Mouse (Mus musculus) forebrain, embryonic 12.5 days (tissue): ENCODE measurements around the gene Cav3. TPM values are rescaled to one million over a fixed set of nuclear protein-coding genes. Genes with fewer than 3 reads are reported as not detected.

Source experiments
- ATAC-seq: fragments of 200-750 bp; cut with Nextera tagmentation; 2 replicates; pipeline ENCODE4 v1.8.0; 2017; ENCODE audit warnings: moderate TSS enrichment; ENCODE audit not compliant: low FRiP score
- H3K27ac ChIP-seq: fragments of 300-500 bp; sonication (generic); 2 replicates; pipeline ENCODE4 v1.5.1; 2016; ENCODE audit warnings: mild to moderate bottlenecking
- H3K27me3 ChIP-seq: fragments of 300-500 bp; sonication (generic); 2 replicates; pipeline ENCODE4 v1.6.1; 2016; ENCODE audit warnings: mild to moderate bottlenecking
- H3K36me3 ChIP-seq: fragments of 300-500 bp; sonication (generic); replicated peaks from 2 replicates; pipeline ENCODE4 v1.6.1; 2016; ENCODE audit warnings: mild to moderate bottlenecking
- H3K4me1 ChIP-seq: fragments of 300-500 bp; sonication (generic); 2 replicates; pipeline ENCODE4 v1.6.1; 2016
- H3K4me2 ChIP-seq: fragments of 300-500 bp; sonication (generic); 2 replicates; pipeline ENCODE4 v1.6.1; 2016; ENCODE audit warnings: mild to moderate bottlenecking, moderate library complexity
- H3K4me3 ChIP-seq: fragments of 300-500 bp; sonication (generic); replicated peaks from 2 replicates; pipeline ENCODE4 v1.5.1; 2016; ENCODE audit warnings: mild to moderate bottlenecking
- H3K9ac ChIP-seq: fragments of 300-500 bp; sonication (generic); 2 replicates; pipeline ENCODE4 v1.6.1; 2016; ENCODE audit warnings: mild to moderate bottlenecking
- H3K9me3 ChIP-seq: fragments of 300-500 bp; sonication (generic); 2 replicates; pipeline ENCODE4 v1.6.1; 2016
- WGBS: fragments of 180-500 bp; shearing (Covaris S2); methylation state at CpG from one replicate; pipeline ENCODE4 v1.1.7; 2016; 5-methylcytosine and 5-hydroxymethylcytosine counted together
- polyA plus RNA-seq: library from polyadenylated mRNA; unstranded; fragments of >200 nt; fragmentation: Nextera tagmentation; extraction: Ambion mirVana; gene quantifications from 2 replicates; pipeline ENCODE4 v1.2.1, GENCODE M21; 2016

The Cav3 gene
- polyA plus RNA-seq, 1 experiment from 2014 or later = 0.22 TPM

- Histone ChIP-seq H3K27ac (no peak overlapping the region), H3K4me1 (peaks cover 7% of the 10 kb centered on the region), H3K36me3 (no peaks in the 10 kb centered on the region), H3K9ac (no peak overlapping the region), H3K4me3 (no peak overlapping the region), H3K27me3 (peaks cover 45% of the 10 kb centered on the region), H3K9me3 (no peaks in the 10 kb centered on the region), H3K4me2 (no peak overlapping the region)
- 6% methylated on average over 4 of the region's 4 CpGs for WGBS
- 0 out of 2 replicates have a peak, but pooled peaks have one; percentile 12 for ATAC-seq
These were observed 25.0 kb downstream of the Cav3 start for GRCm38 (mm10) chr6:112484316-112484715.

- Histone ChIP-seq H3K4me2 (no peak overlapping the region), H3K4me3 (no peak overlapping the region), H3K9ac (no peak overlapping the region), H3K27me3 (peaks cover 69% of the 10 kb centered on the region), H3K4me1 (peaks cover 22% of the 10 kb centered on the region), H3K27ac (no peak overlapping the region), H3K9me3 (no peaks in the 10 kb centered on the region), H3K36me3 (no peaks in the 10 kb centered on the region)
- ATAC-seq = no peak
- 78% methylated on average over 5 of the region's 5 CpGs for WGBS
These were observed 28.7 kb downstream of the Cav3 start for GRCm38 (mm10) chr6:112487993-112488392.

GRCm38 (mm10) chr6:112488821-112489180 is 29.5 kb downstream of the Cav3 start:
- H3K4me1 ChIP-seq = peaks cover 22% of the 10 kb centered on the region
- peak overlapping the region; percentile 41 for H3K4me3 ChIP-seq
- no peaks in the 10 kb centered on the region for H3K9me3 ChIP-seq
- ATAC-seq = no peak
- H3K27ac ChIP-seq = no peak overlapping the region
- H3K9ac ChIP-seq = peak overlapping the region; percentile 25; the same call in 1 of the 2 replicates
- WGBS = 34% methylated on average over 24 of the region's 24 CpGs
- no peaks in the 10 kb centered on the region for H3K36me3 ChIP-seq
- peak overlapping the region; percentile 69 for H3K4me2 ChIP-seq
- peaks cover 67% of the 10 kb centered on the region for H3K27me3 ChIP-seq

GRCm38 (mm10) chr6:112489181-112489909 is 30.0 kb downstream of the Cav3 start:
- H3K27me3 ChIP-seq = peaks cover 67% of the 10 kb centered on the region
- 4% methylated on average over 72 of the region's 72 CpGs for WGBS

GRCm38 (mm10) chr6:112489910-112490559 is 30.7 kb downstream of the Cav3 start, which contains the start of gene Oxtr:
TSS of gene Oxtr (minus strand) at chr6:112489943.
- WGBS = 8% methylated on average over 24 of the region's 24 CpGs
- Histone ChIP-seq H3K9me3 (no peaks in the 10 kb centered on the region), H3K4me3 (peak within 1 kb of the TSS; percentile 41), H3K9ac (peak within 1 kb of the TSS; percentile 56), H3K27ac (no peak within 1 kb of the TSS), H3K36me3 (no peaks in the 10 kb centered on the region), H3K4me1 (peaks cover 22% of the 10 kb centered on the region), H3K27me3 (peaks cover 67% of the 10 kb centered on the region), H3K4me2 (peak within 1 kb of the TSS; percentile 69)
- peak; percentile 6; the same call in 1 of the 2 replicates for ATAC-seq

More at GRCm38 (mm10) chr6:112489181-112489909, 30.0 kb downstream of the Cav3 start:
- Histone ChIP-seq H3K4me3 (peak overlapping the region; percentile 41), H3K27ac (no peak overlapping the region), H3K9me3 (no peaks in the 10 kb centered on the region), H3K36me3 (no peaks in the 10 kb centered on the region), H3K9ac (peak overlapping the region; percentile 25; the same call in 1 of the 2 replicates), H3K4me2 (peak overlapping the region; percentile 69), H3K4me1 (peaks cover 22% of the 10 kb centered on the region)
- ATAC-seq = peak; percentile 54

GRCm38 (mm10) chr6:112490625-112491242 is 31.4 kb downstream of the Cav3 start:
- Histone ChIP-seq H3K4me3 (peak overlapping the region; percentile 41), H3K27me3 (peaks cover 67% of the 10 kb centered on the region), H3K9ac (peak overlapping the region; percentile 56), H3K4me1 (peaks cover 22% of the 10 kb centered on the region), H3K9me3 (no peaks in the 10 kb centered on the region), H3K27ac (no peak overlapping the region), H3K4me2 (peak overlapping the region; percentile 69), H3K36me3 (no peaks in the 10 kb centered on the region)
- ATAC-seq = peak; percentile 65
- WGBS = under 1% methylated on average over 35 of the region's 35 CpGs

- Histone ChIP-seq H3K4me3 (no peak overlapping the region), H3K4me1 (peaks cover 22% of the 10 kb centered on the region), H3K9ac (no peak overlapping the region), H3K4me2 (no peak overlapping the region), H3K36me3 (no peaks in the 10 kb centered on the region), H3K27ac (no peak overlapping the region), H3K27me3 (peaks cover 60% of the 10 kb centered on the region), H3K9me3 (no peaks in the 10 kb centered on the region)
- 69% methylated on average over 8 of the region's 8 CpGs for WGBS
- no peak for ATAC-seq
These were observed 32.2 kb downstream of the Cav3 start for GRCm38 (mm10) chr6:112491521-112491920.

- Histone ChIP-seq H3K9me3 (no peaks in the 10 kb centered on the region), H3K4me3 (no peak overlapping the region), H3K27ac (no peak overlapping the region), H3K27me3 (peaks cover 49% of the 10 kb centered on the region), H3K9ac (no peak overlapping the region), H3K4me2 (no peak overlapping the region), H3K36me3 (no peaks in the 10 kb centered on the region), H3K4me1 (peaks cover 22% of the 10 kb centered on the region)
- no peak for ATAC-seq
- WGBS = 94% methylated on average over 6 of the region's 6 CpGs
These were observed 33.4 kb downstream of the Cav3 start for GRCm38 (mm10) chr6:112492656-112493055.

GRCm38 (mm10) chr6:112493371-112493770 is 34.1 kb downstream of the Cav3 start:
- 90% methylated on average over 9 of the region's 9 CpGs for WGBS

GRCm38 (mm10) chr6:112494620-112495081 is 35.3 kb downstream of the Cav3 start:
- H3K4me1 ChIP-seq = peaks cover 11% of the 10 kb centered on the region
- H3K27me3 ChIP-seq = peaks cover 29% of the 10 kb centered on the region
- no peak overlapping the region for H3K4me2 ChIP-seq
- H3K36me3 ChIP-seq = no peaks in the 10 kb centered on the region
- no peaks in the 10 kb centered on the region for H3K9me3 ChIP-seq
- 57% methylated on average over 10 of the region's 10 CpGs for WGBS
- H3K4me3 ChIP-seq = no peak overlapping the region
- no peak overlapping the region for H3K9ac ChIP-seq
- no peak overlapping the region for H3K27ac ChIP-seq
- no peak for ATAC-seq

More at GRCm38 (mm10) chr6:112493371-112493770, 34.1 kb downstream of the Cav3 start:
- Histone ChIP-seq H3K4me1 (peaks cover 22% of the 10 kb centered on the region), H3K27ac (no peak overlapping the region), H3K9me3 (no peaks in the 10 kb centered on the region), H3K4me3 (no peak overlapping the region), H3K27me3 (peaks cover 42% of the 10 kb centered on the region), H3K36me3 (no peaks in the 10 kb centered on the region), H3K9ac (no peak overlapping the region), H3K4me2 (no peak overlapping the region)
- no peak for ATAC-seq

GRCm38 (mm10) chr6:112495219-112495618 is 35.9 kb downstream of the Cav3 start:
- Histone ChIP-seq H3K4me2 (no peak overlapping the region), H3K9me3 (no peaks in the 10 kb centered on the region), H3K27me3 (peaks cover 23% of the 10 kb centered on the region), H3K9ac (no peak overlapping the region), H3K36me3 (no peaks in the 10 kb centered on the region), H3K4me1 (peaks cover 6% of the 10 kb centered on the region), H3K27ac (no peak overlapping the region), H3K4me3 (no peak overlapping the region)
- WGBS = 60% methylated on average over 4 of the region's 4 CpGs
- no peak for ATAC-seq
